Mouse (Mus musculus) intestine, postnatal 0 days (tissue): ENCODE results near the gene Stmnd1. TPM values are rescaled to one million over a fixed set of nuclear protein-coding genes. Genes with fewer than 3 reads are reported as not detected.

Experiments used
- ATAC-seq: fragments of 200-750 bp; cut with Nextera tagmentation; 2 replicates; pipeline ENCODE4 v1.8.0; 2017; ENCODE audit warnings: mild to moderate bottlenecking, moderate TSS enrichment, moderate library complexity
- H3K27ac ChIP-seq: fragments of 300-500 bp; sonication (generic); 2 replicates; pipeline ENCODE4 v1.5.1; 2014; ENCODE audit warnings: mild to moderate bottlenecking, low read depth, low read length, moderate library complexity
- H3K27me3 ChIP-seq: fragments of 300-500 bp; sonication (generic); replicated peaks from 2 replicates; pipeline ENCODE4 v1.6.1; 2014; ENCODE audit warnings: low read length, mixed read lengths; ENCODE audit not compliant: control insufficient read depth, insufficient read depth
- H3K36me3 ChIP-seq: fragments of 300-500 bp; sonication (generic); 2 replicates; pipeline ENCODE4 v1.6.1; 2014; ENCODE audit warnings: mild to moderate bottlenecking, moderate library complexity; ENCODE audit not compliant: control insufficient read depth, insufficient read depth
- H3K4me1 ChIP-seq: fragments of 300-500 bp; sonication (generic); replicated peaks from 2 replicates; pipeline ENCODE4 v1.6.1; 2014; ENCODE audit warnings: antibody characterized with exemption, low read length, mixed read lengths; ENCODE audit not compliant: control insufficient read depth, insufficient read depth
- H3K4me2 ChIP-seq: fragments of 300-500 bp; sonication (generic); replicated peaks from 2 replicates; pipeline ENCODE4 v1.6.1; 2014; ENCODE audit warnings: low read depth, mild to moderate bottlenecking, moderate library complexity
- H3K4me3 ChIP-seq: fragments of 300-500 bp; sonication (generic); 2 replicates; pipeline ENCODE4 v1.5.1; 2014; ENCODE audit warnings: low read depth, low read length
- H3K9ac ChIP-seq: fragments of 300-500 bp; sonication (generic); 2 replicates; pipeline ENCODE4 v1.6.1; 2014; ENCODE audit warnings: mild to moderate bottlenecking, low read depth, low read length
- H3K9me3 ChIP-seq: fragments of 300-500 bp; sonication (generic); 2 replicates; pipeline ENCODE4 v1.6.1; 2016; ENCODE audit warnings: mixed run types; ENCODE audit not compliant: control insufficient read depth
- CTCF ChIP-seq: sonication (generic); IDR thresholded peaks from 2 replicates; pipeline ENCODE4 v1.5.1; 2016; ENCODE audit warnings: low read depth, mild to moderate bottlenecking, control low read depth, antibody characterized with exemption, moderate library complexity
- WGBS: fragments of 180-500 bp; shearing (Covaris S2); extraction: QIAGEN DNeasy Blood & Tissue Kit; methylation state at CpG from one replicate; pipeline ENCODE4 v1.1.7; 2014; 5-methylcytosine and 5-hydroxymethylcytosine counted together
- polyA plus RNA-seq: library from polyadenylated mRNA; unstranded; fragments of >200 nt; fragmentation: Nextera tagmentation; extraction: Ambion mirVana; gene quantifications from 2 replicates; pipeline ENCODE4 v1.2.1, GENCODE M21; 2015

The Stmnd1 gene
- polyA plus RNA-seq, 1 experiment from 2014 or later: 0.42 TPM

DNA sequence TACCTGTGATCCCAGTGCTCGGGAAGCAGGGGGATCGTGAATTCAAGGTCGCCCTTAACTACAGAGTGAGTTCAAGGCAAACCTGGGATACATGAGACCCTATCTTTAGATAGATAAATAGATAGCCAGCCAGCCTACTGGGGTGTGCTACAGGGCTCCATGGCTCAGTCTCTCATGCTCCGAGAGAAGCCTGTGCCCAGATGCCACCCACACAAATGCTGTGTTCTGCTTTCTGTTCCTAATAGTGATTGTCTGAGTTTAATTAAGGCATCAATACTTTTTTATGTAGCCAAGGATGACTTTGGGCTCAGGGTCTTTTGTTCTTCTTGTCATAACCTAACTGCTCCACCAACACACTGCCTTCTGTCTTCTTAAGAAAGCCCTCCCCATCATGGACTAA, 2.2 kb downstream of the Stmnd1 start:
- no peak overlapping the region for H3K27ac ChIP-seq
- no peak overlapping the region for H3K9ac ChIP-seq
- no peak for ATAC-seq
- H3K4me1 ChIP-seq: no peaks in the 10 kb centered on the region
- H3K4me3 ChIP-seq: no peak overlapping the region
- no peaks in the 10 kb centered on the region for H3K27me3 ChIP-seq
- no peaks in the 10 kb centered on the region for H3K36me3 ChIP-seq
- H3K9me3 ChIP-seq: no peaks in the 10 kb centered on the region
- TF ChIP-seq CTCF: no peak
- H3K4me2 ChIP-seq: no peak overlapping the region
- WGBS: 91% methylated on average over 4 of the region's 4 CpGs

DNA sequence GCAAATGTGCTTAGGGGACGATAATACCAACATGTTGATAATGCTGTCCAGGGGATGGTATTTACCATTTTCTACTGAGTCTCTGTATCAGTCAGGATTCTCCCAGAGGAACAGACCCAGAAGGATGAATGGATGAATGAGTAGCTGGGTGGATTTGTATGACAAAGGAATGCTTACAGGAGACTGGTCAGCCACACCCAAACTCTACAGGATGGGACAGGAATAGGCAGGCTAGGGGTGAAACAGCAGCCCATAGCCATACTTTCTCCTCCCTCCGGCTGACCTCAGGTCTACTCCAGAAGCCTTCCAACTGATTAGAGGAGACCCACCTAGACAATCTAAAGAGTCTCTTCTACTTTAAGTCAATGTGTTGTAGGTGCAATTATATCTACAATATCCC, 9.0 kb downstream of the Stmnd1 start:
- ATAC-seq: no peak
- Histone ChIP-seq H3K27me3 (no peaks in the 10 kb centered on the region), H3K9ac (no peak overlapping the region), H3K9me3 (no peaks in the 10 kb centered on the region), H3K27ac (no peak overlapping the region), H3K36me3 (no peaks in the 10 kb centered on the region), H3K4me1 (no peaks in the 10 kb centered on the region), H3K4me2 (no peak overlapping the region), H3K4me3 (no peak overlapping the region)
- TF ChIP-seq CTCF: no peak
- 90% methylated on average over 2 of the region's 2 CpGs for WGBS

DNA sequence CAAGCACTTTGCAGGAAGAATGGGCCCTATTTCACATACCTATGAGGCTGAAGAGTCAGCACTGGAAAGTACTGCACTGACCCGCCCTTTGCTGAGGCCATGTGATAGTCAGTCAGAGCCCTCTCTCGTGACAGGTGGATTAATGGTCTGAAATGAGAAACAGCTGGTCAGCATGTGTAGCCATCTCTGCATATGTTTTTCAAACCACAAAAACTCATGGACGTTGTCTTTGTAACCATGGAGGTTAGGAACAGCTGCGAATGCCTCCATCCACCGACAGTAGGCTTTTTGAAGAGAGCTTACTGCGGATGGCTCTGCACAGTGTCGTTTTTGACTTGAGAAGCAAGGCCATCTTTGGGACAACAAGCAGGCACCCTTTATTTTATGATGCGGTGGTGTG, 14.3 kb downstream of the Stmnd1 start:
- Histone ChIP-seq H3K4me2 (no peak overlapping the region), H3K4me1 (no peaks in the 10 kb centered on the region), H3K36me3 (no peaks in the 10 kb centered on the region), H3K9me3 (no peaks in the 10 kb centered on the region), H3K27ac (no peak overlapping the region), H3K27me3 (no peaks in the 10 kb centered on the region), H3K4me3 (no peak overlapping the region), H3K9ac (no peak overlapping the region)
- 55% methylated on average over 8 of the region's 8 CpGs for WGBS
- ATAC-seq: 0 out of 2 replicates have a peak, but pooled peaks have one; percentile 38
- no peak for TF ChIP-seq CTCF

DNA sequence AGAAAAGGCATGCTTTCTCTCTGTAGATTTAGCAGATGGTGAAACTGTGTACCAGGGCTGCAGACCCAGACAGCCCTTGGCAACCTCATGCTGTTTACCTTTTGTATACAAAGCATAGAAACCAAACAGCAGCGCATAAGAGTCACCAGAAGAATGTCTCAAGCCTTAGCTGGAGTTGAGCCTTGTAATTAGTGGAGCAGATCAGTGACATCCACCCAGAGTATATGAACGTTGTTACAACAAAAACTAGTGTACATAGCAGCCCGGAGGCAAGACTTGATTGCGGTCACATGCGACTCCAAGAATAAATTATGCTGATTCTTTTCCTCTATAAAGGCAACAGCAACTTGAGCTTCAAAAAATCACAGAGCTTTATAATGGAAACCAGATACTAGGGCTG, 14.9 kb downstream of the Stmnd1 start:
- 78% methylated on average over 5 of the region's 5 CpGs for WGBS
- Histone ChIP-seq H3K4me2 (no peak overlapping the region), H3K9ac (no peak overlapping the region), H3K27me3 (no peaks in the 10 kb centered on the region), H3K36me3 (no peaks in the 10 kb centered on the region), H3K9me3 (no peaks in the 10 kb centered on the region), H3K27ac (no peak overlapping the region), H3K4me3 (no peak overlapping the region), H3K4me1 (no peaks in the 10 kb centered on the region)
- ATAC-seq: no peak; the same call in 1 of the 2 replicates
- no peak for TF ChIP-seq CTCF

DNA sequence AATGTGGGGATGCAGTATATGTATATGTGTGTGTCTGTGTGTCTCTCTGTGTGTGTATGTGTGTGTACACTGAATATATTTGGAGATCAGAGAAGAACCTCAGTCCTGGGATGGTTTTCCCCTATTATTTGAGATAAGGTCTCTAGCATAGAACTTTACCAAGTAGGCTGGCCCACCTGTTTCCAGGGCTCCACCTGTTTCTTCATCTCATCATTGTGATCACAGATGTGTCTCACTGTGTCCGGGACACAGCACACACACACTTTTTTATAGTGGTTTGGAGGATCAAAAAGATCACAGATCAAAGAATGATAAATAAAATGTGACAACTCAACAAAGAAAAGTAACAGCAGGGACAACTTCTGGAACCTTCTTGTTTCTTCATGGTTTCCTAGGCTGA, 17.0 kb downstream of the Stmnd1 start:
- no peak overlapping the region for H3K27ac ChIP-seq
- H3K36me3 ChIP-seq: no peaks in the 10 kb centered on the region
- no peak overlapping the region for H3K4me2 ChIP-seq
- H3K4me3 ChIP-seq: no peak overlapping the region
- no peak overlapping the region for H3K9ac ChIP-seq
- WGBS: 78% methylated on average over 1 of the region's 1 CpGs
- ATAC-seq: no peak
- H3K9me3 ChIP-seq: no peaks in the 10 kb centered on the region
- H3K27me3 ChIP-seq: no peaks in the 10 kb centered on the region
- no peak for TF ChIP-seq CTCF
- H3K4me1 ChIP-seq: peaks cover 10% of the 10 kb centered on the region

DNA sequence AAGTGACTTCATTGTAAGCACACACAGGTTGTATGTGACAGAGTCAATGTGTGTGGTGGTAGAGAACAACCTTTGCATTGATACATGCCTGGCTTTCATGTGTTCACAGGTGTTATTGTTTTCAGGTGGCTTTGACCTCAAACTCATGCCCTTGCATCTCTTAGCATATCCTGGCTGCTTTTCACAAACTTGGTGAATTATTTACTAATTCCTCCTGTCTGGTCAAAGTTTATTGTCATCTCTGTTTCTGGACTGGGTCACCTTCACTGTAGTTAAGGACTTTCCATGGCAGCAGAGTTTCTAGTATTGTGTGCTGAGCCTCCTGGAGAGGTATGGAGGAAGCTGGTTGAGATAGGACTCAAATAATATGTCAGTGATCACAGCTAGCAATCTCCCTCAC, 20.8 kb downstream of the Stmnd1 start:
- no peak overlapping the region for H3K27ac ChIP-seq
- H3K4me3 ChIP-seq: no peak overlapping the region
- no peaks in the 10 kb centered on the region for H3K36me3 ChIP-seq
- no peaks in the 10 kb centered on the region for H3K27me3 ChIP-seq
- no peaks in the 10 kb centered on the region for H3K9me3 ChIP-seq
- peaks cover 10% of the 10 kb centered on the region for H3K4me1 ChIP-seq
- no peak overlapping the region for H3K4me2 ChIP-seq
- no peak for TF ChIP-seq CTCF
- H3K9ac ChIP-seq: no peak overlapping the region
- ATAC-seq: no peak

DNA sequence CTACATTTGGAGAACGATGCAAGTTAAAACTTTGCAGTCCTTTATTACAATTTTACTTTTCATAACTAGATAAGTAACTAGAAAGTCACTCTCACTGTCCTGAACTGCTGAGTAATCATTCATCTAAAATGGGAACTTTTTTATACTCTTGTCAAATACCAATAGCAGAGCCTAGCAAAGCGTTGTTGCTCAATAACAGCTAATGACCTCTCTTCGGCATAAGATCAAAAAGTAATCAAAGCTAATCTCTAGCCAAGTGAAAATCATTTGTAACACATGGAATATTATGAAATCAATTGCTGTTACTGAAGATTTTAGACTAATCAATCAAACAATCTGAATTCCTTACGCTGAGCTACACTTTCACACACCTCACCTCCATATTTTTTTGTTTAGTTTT, 24.2 kb downstream of the Stmnd1 start:
- H3K9ac ChIP-seq: no peak overlapping the region
- no peak overlapping the region for H3K4me2 ChIP-seq
- H3K27me3 ChIP-seq: no peaks in the 10 kb centered on the region
- 84% methylated on average over 4 of the region's 4 CpGs for WGBS
- ATAC-seq: no peak
- no peak overlapping the region for H3K27ac ChIP-seq
- peaks cover 10% of the 10 kb centered on the region for H3K4me1 ChIP-seq
- no peaks in the 10 kb centered on the region for H3K9me3 ChIP-seq
- no peak overlapping the region for H3K4me3 ChIP-seq
- H3K36me3 ChIP-seq: no peaks in the 10 kb centered on the region
- TF ChIP-seq CTCF: no peak
